Mouse (Mus musculus) erythroblast, embryonic 14.5 days (primary cell): Measurements from ENCODE around the gene Gm20521.

Experiments
- GATA1 ChIP-seq: IDR thresholded peaks from 2 replicates; pipeline ENCODE4 v1.6.1; 2012; ENCODE audit warnings: low read length, inconsistent platforms, mixed read lengths
- TAL1 ChIP-seq: IDR thresholded peaks from 3 replicates; pipeline ENCODE4 v1.6.1; 2012; ENCODE audit warnings: low read length, inconsistent platforms, mixed read lengths

DNA sequence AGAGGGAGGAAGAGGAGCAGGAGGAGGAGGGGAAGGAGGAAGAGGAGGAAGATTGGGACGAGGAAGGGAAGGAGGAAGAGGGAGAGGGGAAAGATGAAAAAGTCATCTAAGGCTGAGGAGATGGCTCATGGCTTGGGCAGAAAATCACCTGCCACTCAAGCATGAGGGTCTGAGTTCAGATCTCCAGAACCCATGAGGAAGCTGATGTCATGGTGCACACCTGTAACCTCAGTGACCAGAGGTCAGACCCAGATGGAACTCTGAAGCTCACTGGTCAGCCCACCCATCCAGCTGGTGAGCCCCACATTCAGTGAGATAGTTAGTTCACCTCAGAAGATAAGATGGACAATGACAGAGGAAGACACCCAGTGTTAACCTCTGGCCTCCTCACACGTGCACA is 61.7 kb downstream of the Gm20521 start:
- TF ChIP-seq TAL1 = no peak
- no peak for TF ChIP-seq GATA1
